Mouse (Mus musculus): ENCODE measurements around the gene Srgn.

- no peak for TF ChIP-seq CTCF (IDR thresholded peaks at IDR 0.05; ENCODE audit: extremely low read depth, insufficient read depth, insufficient read length, insufficient replicate concordance)
- no peak for TF ChIP-seq POLR2A (IDR thresholded peaks at IDR 0.05; ENCODE audit: low read depth, low read length)
These were observed 4.8 kb downstream of the Srgn start for GRCm38 (mm10) chr10:62522346-62522950.

Data from spleen, adult 2 months (tissue).